Mouse (Mus musculus): ENCODE measurements around the gene Tril. TPM values are rescaled to one million over a fixed set of nuclear protein-coding genes. Genes with fewer than 3 reads are reported as not detected.

The Tril gene
- total RNA-seq, 2 experiments from 2014 or later = 32.3 to 45.3 TPM

Other genes starting within 250 kb of the Tril start
- gene Cpvl, start 157.8 kb upstream of the Tril start, total RNA-seq (2021) = under 1 TPM; 0.25 to 0.34 TPM
- gene Chn2, start 218.7 kb upstream of the Tril start, total RNA-seq (2021) = 10 to 100 TPM; 10.7 to 11.1 TPM